Mouse (Mus musculus) cerebellum, postnatal 36 days (tissue): ENCODE results near the gene Kndc1.
A peak's percentile ranks its signal among the peaks of the same experiment; 100 is the strongest.

Experiments
- DNase-seq, 2 experiments: peaks; one replicate each; pipeline ENCODE4 v3.0.0; 2021 to 2022; ENCODE audit warnings: mixed read lengths in 2 of 2

Gene Kndc1

DNA sequence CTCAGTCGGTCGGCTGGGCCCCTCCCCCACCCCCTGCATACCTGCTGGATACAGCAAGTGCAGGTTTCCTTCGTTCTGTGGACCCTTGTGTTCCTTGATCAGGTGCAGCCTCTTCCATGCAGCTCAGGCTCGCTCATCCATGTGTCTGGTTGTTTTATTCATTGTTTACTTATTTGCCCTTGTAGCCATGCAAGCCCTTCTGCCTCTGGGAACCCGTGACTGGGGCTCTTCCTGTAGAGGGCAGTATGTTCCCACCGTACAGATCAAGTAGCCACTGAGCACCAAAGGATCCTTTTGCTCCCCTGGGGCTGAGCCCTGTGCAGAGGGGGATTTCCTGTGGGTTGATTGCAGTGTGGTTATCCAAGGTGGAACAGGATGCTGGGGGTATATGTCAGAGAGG, 11.2 kb downstream of the Kndc1 start:
- DNase-seq, result peak; percentile 40 to 62

DNA sequence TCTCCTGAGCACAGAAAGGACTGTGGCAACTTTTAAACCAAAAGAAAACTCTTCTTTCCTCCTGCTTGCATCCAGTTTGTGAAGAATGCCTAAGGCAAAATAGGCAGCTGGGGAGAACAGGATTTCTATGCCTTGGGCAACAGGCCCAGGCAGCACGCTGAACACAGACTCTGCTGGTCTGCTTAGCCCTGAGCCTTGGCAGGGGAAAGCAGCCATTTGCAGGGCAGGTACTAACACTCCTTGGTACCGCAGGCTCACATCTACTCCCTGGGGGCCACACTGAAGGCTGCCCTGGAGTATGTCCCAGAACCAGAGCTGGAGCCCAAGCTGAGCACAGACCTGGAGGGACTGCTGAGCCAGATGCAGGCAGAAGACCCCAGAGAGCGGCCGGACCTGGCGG, 13.7 kb downstream of the Kndc1 start:
- peak; percentile 56 to 59 for DNase-seq

DNA sequence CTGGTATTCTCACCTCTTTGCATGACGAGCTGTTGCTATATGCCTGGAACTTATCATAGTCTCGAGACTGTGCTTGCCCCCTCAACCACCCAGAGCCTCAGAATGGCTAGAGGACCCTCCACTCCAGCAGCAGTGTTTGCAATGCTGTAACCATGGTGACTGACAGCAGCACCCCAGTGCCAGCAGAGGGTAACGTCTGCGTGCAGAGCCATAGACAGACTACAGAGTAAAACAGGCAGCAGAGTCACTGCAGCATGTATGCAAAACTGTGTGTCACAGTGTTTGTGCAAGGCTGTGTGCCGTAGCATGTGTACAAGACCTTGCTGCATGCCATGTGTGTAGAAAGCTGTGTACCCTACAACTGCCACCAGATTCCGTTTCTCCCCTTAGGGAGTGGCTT, 15.0 kb downstream of the Kndc1 start:
- DNase-seq, result no peak

DNA sequence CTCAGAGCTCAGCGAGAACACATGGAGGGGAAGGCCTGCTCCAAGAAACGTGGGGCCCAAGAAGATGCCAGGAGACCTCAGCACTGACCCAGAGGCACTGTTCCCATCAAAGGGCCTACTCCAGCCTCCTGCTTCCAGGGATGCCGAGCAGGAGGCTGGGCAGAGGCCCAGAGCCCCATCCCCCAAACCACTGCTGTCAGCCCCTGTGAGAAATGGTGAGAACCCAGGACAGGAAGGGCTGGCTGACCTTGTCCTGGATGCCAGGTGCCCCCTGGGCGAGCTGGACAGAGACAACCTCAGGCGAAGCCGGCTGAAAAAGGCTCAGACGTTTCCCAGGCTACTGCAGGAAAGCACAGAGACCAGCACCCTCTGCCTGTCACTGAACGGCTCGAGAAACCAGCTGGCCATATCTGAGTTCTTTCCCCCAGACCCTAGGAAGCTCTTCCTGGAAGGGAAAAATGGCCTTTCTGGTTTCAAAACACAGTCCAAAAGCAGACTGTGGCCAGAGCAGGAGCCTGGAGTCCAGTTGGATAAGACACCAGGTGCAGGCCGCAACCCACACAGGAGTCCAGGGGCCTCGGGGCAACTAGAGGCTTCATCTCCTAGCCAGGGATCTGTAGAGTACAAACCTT, 15.8 kb downstream of the Kndc1 start:
- peak in 1 of 2 experiments; percentile 34 for DNase-seq

DNA sequence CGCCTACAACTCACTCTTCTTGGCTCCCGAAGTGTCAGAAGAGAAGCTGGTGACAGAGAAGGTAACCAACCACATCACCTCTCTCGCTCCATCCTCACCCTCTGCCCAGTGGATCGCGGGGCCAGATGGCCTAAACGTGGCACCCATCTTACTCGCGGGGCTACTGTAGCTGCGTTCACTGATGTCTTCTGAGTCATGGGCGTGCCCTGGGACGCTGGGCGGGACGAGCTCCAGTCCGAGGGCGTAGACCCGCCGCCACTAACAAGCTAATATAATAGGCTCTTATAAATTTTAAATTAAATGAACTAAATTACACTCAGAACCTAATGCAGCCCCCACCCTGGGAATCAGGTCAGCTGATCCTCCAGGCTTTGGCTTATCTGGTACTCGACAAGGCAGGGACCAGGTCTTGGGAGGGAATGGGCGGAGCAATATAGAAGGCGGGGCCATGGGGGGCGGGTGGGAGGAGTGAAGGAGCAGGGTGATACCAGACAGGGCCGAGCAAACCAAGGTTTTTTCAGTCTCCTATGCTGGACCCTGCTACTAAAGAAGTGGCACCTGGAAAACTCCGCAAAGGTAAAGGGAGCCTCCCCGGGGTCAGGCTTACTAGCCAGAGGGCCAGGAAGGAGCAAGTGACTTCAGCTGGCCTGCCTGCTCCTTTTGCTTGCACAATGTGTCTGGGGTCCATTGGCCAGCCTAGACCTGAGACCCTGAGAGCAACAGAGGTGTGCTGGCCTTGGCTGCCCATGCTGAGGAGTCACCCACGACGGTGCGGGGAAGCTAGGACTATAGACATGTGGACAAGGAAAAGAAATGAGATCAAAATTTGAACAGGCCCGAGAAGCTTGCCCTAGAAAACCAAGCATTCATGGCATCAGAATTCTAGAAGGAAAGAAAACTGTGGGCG, 19.9 kb downstream of the Kndc1 start:
- DNase-seq, result no peak

DNA sequence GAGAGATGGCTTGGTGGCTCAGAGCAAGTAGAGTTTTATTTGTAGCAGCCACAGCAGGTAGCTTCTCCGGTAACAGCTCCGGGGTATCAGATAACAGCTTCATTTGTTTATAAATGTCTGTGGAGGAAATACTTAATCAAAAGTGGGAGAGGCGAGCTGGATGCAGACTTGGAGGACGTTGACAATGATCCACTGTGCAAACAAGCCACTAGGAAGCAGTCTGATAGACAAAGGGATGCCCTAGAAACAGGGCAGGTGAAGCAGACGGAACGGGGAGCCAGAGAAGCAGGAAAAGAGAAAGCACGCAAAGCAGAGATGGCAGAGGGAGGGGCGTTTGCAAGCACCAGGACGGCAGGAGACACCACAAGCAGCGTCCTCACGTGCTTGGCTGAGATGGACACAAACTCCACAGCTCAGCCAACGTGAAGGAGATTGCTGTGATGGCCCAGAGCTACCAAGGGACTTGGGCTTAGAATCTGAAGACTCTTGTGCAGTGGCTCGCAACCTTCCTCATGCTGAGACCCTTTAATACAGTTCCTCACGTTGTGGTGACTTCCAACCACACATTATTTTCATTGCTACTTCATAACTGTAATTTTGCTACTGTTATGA, 21.3 kb downstream of the Kndc1 start:
- no peak for DNase-seq

DNA sequence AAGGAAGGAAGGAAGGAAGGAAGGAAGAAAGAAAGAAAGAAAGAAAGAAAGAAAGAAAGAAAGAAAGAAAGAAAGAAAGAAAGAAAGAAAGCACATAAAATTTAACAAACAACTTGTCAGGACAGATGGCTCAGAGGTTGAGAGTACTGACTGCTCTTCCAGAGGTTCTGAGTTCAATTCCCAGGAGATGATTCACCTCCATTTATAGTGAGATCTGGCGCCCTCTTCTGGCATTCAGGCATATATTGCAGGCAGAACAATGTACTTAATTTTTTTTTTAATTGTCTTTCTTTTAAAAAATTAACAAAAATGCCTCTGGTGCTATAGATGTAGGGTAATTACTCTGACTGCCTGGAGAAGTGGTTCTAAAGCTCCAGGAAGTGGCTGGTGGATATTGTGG, 21.8 kb downstream of the Kndc1 start:
- no peak for DNase-seq

DNA sequence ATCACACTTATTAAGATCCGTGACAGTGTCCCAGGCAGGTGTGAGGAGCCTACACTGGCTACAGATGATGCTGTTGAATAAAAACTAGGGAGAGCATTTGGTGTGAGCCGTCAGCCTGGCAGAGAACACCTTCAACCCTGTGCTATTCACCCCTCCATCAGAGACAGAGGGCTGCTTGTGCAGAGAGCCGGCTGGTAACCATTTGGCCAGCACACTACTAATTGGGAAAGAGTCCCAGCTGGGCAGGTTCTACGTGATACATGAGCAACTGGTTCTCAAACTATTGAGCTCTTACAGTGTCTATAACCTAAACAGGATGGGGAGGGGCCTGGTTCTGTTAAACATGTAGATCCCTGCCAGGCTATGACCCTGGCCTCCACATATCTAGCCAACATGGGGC, 23.8 kb downstream of the Kndc1 start:
- DNase-seq, result no peak

DNA sequence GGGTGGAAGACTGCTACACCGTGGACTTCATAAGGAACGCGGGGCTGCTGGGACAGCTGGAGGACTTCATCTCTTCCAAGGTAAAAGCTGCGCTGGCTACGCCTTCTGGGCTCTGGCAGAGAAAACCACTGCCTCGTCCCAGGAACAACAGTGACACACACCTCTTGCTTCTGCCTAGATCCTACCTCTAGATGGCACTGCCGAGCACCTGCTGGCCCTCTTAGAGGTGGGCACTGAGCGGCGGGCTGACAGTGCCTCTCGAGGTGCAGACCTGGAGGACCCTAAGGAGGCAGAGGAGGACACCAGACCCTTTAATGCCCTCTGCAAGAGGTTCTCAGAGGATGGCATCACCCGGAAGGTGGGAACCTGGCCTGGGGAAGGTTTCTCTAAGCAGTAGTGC, 36.2 kb downstream of the Kndc1 start:
- DNase-seq, result no peak

DNA sequence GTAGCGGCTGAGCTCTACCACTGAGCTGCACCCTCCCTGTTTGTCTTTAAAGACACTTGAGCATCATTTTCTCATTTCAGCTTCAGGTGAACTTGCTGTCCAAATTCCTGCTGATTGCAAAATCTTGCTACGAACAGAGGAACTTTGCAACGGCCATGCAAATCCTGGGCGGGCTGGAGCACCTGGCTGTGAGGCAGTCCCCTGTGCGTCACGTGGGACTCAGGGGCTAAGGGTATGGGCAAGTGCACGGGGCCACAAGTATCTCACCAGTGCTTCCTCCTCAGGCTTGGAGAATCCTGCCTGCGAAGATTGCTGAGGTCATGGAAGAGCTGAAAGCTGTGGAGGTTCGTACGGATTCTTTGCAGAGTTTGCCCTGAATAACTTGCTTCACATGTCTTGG, 42.2 kb downstream of the Kndc1 start:
- no peak for DNase-seq

DNA sequence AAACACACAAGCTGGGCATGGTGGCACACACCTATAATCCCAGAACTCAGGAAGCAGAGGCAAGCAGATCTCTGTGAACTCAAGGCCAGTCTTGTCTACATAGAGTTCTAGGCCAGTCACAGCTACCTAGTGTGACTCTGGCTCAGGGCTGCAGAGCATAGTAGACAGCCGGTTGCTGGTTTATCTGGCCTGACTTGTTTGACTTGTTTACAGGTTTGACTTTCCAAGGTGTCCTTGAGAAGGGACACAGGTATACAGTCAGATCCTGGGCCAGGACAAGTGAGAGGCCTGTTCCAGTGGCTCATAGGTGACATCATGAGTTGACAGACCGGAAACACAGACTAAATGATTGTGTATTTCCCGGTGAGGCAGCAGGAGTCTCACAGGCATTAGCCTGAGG, 42.6 kb downstream of the Kndc1 start:
- DNase-seq, result no peak

DNA sequence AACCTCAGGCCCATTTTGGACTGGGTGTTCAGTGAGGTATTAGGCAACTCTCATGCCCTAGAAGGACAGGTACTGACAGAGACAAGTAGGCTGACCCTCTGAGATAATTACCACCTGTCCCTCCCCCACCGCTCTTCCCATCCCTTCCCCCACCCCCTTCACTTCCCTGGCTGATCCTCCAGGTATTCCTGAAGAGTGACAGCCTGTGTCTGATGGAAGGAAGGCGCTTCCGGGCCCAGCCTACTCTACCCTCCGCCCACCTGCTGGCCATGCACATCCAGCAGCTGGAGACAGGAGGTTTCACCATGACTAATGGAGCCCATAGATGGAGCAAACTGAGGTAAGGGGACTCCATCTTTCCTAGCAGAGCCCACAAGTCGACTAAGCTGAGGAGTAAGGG, 43.3 kb downstream of the Kndc1 start:
- DNase-seq, result no peak

DNA sequence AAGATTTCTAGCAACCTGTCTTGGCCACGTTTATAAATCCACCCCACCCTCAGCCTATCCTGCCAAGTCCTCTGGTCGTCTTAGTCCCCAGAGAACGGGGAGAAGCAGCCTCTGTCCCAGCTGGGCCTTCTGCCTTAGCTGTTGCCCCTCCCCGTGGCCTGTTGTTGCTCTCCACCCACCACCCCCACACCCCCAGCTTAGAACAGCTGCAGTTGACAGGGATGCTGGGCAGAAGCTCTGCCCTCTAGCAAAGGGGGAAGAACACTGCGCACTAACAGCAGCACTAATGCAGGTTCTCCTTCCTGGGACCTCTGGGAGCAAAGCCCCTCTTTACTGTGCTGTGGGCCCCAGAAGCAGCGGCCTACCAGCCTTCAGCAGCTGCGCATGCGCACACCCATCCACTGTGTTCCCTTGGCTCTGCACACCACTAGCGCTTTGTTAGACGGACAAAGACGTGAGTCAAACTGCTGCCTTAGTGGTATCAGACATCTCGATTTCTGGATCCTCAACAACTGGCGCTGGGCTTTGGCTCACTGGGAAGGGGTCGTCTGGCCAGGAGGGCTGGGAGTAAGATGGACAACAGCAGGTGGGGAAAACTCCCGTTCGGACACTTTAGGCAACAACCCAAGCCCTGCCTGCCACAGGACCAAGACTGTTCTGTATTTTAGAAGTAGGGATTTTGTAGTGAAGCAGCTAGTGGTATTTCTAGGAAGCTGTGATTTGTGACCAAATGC, 46.1 kb downstream of the Kndc1 start:
- no peak for DNase-seq

DNA sequence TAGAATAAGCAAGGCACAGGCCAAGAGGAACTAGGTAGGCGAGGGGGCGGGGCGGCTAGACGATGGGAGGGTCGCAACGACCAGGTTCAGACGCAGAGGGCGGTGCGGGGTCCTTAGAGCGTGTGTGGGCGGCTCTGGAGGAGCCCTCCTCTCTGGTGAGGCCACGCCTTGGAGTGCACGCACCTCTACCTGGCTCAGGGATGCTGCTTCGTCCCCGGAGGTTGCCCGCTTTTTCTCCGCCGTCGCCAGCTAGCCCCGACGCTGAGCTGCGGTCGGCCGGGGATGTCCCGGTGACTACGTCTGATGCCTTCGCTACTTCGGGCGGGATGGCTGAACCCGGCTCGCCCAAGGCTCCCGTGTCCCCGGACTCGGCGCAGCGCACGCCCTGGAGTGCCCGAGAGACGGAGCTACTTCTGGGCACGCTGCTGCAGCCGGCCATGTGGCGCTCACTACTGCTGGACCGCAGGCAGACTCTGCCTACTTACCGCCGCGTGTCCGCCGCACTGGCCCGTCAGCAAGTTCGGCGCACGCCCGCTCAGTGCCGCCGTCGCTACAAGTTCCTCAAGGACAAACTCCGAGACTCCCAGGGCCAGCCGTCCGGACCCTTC, 49.3 kb downstream of the Kndc1 start, which contains the start of gene Utf1:
Utf1 (plus strand) TSS at position 116 of the 608 bp plus-strand sequence.
- peak in 1 of 2 experiments; percentile 25 for DNase-seq

DNA sequence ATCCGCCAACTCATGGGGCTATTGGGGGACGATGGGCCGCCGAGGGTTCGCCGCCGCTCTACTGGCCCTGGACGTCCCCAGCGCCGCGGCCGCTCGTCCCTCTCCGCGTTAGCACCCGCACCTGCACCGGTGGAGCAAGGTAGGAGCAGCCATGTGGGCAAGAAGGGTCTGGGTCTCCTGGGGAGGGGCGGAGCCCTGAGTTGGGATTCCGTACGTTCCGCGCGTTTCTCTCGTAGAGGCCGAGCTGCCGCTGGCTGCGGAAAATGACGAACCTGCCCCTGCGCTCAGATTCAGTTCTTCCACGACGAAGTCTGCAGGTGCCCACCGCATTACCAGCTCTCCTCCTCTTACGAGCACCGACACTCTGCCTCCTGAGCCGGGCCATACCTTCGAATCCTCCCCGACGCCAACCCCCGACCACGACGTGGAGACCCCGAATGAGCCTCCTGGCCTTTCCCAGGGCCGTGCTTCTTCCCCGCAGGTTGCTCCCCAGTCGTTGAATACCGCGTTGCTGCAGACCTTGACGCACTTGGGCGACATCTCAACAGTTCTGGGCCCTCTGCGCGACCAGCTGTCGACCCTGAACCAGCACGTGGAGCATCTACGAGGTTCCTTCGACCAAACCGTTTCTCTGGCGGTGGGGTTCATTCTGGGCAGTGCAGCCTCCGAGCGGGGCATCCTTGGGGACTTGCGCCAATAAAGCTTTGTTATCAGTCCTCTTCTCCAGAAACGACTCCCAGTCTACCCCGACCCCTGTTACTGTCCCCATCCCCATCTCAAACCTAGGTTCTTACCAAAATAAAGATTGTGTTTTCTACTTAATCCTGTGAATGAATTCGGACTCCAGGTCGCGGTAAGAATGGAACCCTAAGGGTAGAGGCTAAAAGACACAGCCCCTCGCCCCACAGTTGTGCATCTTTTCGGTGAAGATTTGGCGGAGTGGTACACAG, 50.1 kb downstream of the Kndc1 start:
- DNase-seq, result no peak

DNA sequence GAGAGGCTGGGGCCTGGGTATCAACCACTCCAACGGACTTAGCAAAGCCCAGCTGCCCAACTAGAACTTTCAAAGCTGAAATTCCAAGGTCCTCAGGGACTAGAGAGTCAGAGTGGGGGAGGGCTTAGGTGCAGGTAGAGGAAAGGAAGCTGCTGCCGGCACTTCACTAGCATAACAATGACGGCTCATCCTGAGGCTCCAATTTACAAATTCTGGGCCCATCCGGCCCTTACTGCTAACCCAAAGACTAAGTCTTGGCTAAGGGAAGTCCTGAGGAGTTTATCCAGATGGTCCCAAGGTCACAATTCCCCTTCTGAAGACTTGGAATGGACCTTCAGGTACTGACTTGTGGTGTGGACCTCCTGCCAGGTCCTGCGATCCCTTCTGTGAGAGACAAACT, 51.0 kb downstream of the Kndc1 start:
- no peak for DNase-seq

DNA sequence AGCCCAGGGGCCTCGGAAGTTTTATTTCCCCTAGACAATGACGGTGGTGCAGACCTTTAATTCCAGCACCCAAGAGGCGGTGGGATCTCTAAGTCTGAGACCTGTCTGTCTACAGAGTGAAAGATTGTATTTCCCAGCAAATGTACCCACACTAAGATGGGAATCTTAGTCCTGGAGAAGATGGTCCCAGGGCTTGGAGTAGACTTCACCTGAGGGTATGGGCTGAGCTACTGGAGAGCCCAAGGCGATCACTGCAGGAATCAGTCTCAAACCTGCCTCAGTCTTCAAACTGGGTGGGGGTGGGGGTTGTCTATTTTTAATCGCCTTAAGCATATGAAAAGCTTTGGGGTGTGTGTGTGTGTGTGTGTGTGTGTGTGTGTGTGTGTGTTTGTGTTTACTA, 51.5 kb downstream of the Kndc1 start:
- DNase-seq, result no peak

DNA sequence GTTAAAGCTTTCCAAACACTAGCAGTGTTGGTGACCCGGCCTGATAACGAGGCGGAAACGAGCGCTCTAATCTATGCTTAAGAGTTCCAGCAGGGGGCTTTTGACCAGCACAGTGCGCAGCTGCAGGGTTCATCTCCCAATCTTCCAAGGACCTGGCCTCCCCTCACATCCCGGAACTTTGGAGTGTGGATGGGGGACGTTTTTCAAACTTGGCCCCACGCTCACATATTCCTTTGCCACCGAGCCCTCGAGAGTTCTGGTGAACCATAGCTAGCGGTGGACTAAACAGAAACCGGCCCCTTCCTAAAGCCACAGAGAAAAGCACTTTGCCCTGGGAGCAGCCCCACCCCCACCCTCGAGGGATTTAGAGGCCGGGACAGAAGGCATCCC, 55.4 kb downstream of the Kndc1 start:
- DNase-seq, result no peak

DNA sequence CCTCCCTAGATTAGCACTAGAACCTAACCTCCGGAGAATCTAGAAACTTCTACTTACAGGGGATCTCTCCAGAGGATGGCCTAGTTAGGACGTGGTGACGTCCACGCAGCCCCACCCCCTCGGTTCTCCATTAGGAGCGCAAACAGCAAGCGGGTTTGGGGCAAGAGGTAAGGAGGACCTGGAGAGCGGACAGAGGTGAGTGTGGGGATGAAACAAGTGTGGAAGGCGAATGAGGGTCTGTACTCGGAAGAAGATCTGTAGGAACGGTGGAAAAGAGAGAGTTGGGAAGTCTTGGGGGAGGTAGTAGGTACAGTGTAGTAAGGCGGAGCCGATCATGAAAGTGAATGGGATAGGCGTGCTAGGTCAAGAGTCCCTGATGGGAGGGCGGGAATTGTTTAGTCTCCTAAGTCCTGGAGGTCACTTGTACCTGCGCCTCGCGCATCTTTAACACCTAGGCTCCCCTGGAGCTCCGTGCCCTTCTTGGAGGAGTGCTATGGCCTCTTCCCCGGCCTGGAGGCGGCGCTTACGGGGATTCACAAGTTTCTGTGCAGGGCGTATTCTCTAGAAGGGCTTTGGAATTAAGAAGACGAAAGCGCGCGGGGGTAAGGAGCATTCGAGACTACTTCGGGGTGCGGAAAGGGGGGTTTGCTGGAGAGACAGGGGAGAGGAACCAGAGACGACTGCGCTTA, 55.9 kb downstream of the Kndc1 start:
- no peak for DNase-seq

DNA sequence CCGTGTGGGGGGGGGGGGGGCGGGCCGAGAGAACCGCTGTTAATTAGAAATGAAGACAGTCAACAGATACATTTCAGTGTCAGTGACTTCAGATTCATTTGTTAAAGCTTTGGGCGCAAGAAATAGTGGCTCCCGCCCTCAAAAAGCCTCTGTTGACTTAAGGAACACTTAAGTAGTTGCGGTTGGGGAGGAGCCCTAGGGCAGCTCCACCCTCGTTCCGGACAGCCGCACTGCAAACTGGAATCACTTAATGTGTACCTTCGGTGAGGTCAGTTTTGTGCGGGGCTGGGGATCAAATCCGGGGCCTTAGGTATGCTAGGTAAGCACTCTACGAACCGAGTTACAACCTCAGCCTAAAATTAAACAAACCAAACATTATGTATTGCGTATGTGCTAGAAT, 56.6 kb downstream of the Kndc1 start:
- no peak for DNase-seq
